Mouse (Mus musculus) T-cell, adult 66 days (primary cell): ENCODE measurements around the gene Atrx. TPM values are rescaled to one million over a fixed set of nuclear protein-coding genes. Genes with fewer than 3 reads are reported as not detected.

Experiments
- total RNA-seq, 2 experiments: library from RNA; stranded (reverse); gene quantifications; 3 replicates in 1 of 2; 4 replicates in 1 of 2; pipeline ENCODE4 v1.2.4; 2023

The Atrx gene
- 100 to 1,000 TPM; 218 to 254 TPM for total RNA-seq

DNA sequence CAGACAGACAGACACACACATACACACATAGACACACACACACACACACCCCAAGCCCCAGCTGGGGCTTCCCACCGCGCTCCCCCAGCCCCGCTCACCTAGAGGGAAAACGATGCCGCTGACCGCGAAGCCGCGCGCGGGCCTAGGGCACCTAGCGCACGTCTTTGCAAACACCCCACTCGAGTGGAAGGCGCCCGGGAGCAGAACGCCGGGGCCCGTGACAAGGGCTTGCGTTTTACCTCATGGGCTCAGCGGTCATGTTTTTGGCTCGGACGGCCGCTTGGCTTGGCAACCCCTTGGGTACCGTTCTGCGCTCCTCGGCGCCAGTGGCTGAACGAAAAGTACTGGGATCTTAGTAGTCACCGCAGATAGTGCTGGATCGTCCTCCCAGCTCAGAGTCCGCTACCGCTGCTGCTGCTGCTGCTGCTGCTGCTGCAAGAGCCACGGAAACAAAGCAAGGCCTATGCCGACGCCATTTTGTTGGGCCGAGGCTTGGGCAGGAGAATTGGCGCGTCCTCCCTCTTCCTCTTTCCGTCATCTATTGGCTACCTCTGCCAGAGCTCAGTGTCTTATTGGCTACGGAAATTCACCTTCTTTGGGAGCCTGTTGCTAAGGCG lies at the start of gene Atrx:
Gene Atrx (minus strand): TSS at position 543 of the 617 bp plus-strand sequence.

DNA sequence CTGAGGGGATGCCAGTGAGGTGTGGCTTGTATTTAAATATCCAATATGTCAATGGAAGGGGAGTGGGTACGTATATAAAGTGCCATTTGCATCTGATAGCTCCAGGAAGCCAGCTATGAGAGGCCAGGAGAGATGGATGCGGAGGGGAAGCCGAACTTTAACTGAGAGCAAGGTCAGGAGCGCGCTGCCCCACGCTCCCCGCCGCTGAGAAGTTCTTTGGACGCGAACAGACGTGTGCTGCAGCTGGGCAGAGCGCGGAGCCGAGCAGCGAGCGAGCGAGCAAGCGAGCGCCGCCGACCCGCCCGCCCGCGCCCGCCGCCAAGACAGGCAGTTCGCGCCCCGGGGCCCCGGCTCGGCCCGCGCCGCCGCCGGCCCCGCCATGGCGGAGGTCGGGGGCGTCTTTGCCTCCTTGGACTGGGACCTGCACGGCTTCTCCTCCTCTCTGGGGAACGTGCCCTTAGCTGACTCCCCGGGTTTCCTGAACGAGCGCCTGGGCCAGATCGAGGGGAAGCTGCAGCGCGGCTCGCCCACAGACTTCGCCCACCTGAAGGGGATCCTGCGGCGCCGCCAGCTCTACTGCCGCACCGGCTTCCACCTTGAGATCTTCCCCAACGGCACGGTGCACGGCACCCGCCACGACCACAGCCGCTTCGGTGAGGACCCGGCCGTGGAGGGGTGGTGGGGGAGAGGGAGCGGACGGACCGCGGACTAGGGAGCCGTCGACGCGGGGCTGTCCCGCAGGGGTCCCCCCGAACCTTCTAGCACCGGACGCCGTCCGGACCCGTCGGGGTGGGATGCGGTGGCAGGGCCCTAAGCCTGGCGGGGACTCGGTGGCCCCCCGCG lies 164.8 kb downstream of the Atrx start, which contains the start of gene Fgf16:
Gene Fgf16 (plus strand): TSS at position 118 of the 843 bp plus-strand sequence.

Other genes starting within 250 kb of the Atrx start
- not detected for gene Fgf16, start 165.1 kb downstream of the Atrx start, total RNA-seq
- 10 to 100 TPM; 35.9 to 38.9 TPM for gene Magt1, start 82.5 kb upstream of the Atrx start, total RNA-seq
- gene Cox7b, start 86.3 kb upstream of the Atrx start, total RNA-seq: 100 to 1,000 TPM; 125 to 130 TPM
- 10 to 100 TPM; 11.8 to 14.3 TPM for gene Atp7a, start 97.9 kb upstream of the Atrx start, total RNA-seq
- gene Tlr13, start 213.8 kb upstream of the Atrx start, total RNA-seq: under 1 TPM in 1 of 2 experiments, not detected in 1; 0.26 TPM